Mouse (Mus musculus): ENCODE data around the gene Rita1.

- TF ChIP-seq CTCF (IDR thresholded peaks at IDR 0.05; ENCODE audit: low read depth, low read length) (peak; percentile 4), POLR2A (IDR thresholded peaks at IDR 0.05; ENCODE audit: insufficient read depth, low read length) (no peak)
These were observed 5.7 kb downstream of the Rita1 start for GRCm38 (mm10) chr5:120606590-120607200.
